Mouse (Mus musculus): Measurements from ENCODE around the gene Patl2.

- TF ChIP-seq CTCF (conservative IDR thresholded peaks at IDR 0.05; ENCODE audit: low read length) (no peak), POU5F1 (IDR thresholded peaks at IDR 0.05; ENCODE audit: borderline replicate concordance, low read length) (no peak)
These were observed 24.4 kb downstream of the Patl2 start for GRCm38 (mm10) chr2:122161542-122161941.
